Mouse (Mus musculus) brain, embryonic 18.5 days (tissue): ENCODE measurements at regions not wholly inside any gene's neighbourhood (a gene's known extent, or its start where the extent isn't known, plus 50 kb on each side); places are given as distances from the start of the nearest gene placed in this dataset.

Source experiments
- DNase-seq: peaks from one replicate; pipeline ENCODE4 v3.0.0-alpha.2; 2012; ENCODE audit warnings: low read depth, low spot score

DNA sequence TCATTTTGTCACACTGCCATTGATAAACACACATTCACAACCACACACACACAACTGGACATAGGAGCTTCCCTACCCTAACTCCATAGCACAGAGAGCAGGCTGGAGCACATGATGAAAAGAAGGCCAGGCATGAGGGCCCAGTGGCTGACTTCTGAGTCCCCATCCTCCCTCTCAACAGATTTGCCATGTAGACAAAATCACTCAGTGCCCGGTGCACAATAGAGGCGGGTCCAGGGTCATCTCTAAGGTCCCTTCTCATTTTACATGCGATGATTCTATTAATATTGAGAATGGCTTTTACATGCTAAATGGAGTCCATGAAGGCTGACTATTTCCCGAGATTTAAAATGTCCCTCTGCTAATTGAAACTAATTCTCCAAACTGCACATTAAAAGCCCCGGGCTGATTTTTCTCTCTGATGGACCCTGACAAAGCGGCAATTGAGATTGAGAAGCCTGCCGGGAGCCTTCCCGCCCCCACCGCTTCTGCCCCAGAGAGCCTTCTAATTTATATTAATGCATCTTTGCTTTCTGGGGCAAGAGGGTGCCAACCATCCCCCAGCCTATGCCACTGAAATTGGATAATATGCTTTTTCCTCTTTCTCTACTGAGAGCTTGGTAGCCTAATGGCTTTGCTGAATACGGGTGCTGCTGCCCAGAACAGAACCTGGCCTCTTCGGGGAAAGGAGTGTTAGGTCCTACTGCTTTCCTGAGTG lies 252.7 kb upstream of the Dio3 start:
- no peak for DNase-seq

DNA sequence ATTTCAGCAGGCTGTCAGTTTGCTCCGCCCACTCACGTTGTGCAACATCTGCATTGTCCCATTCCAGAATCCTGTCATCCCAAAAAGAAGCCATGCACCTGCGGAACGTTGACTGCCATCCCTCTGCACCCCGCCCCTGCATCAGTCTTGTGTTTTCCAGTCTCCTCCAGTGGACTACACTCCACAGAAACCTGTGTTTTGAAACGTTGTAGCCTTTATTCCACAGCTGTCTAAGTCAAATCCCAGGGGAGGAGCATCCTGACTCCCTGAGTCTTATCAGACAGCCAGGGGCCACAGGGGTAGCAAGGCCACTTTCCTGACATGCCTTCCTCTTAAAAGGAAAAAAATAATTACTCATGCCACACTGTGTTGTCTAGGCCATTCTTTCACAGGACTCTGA lies 251.5 kb upstream of the Dio3 start:
- DNase-seq, result no peak

DNA sequence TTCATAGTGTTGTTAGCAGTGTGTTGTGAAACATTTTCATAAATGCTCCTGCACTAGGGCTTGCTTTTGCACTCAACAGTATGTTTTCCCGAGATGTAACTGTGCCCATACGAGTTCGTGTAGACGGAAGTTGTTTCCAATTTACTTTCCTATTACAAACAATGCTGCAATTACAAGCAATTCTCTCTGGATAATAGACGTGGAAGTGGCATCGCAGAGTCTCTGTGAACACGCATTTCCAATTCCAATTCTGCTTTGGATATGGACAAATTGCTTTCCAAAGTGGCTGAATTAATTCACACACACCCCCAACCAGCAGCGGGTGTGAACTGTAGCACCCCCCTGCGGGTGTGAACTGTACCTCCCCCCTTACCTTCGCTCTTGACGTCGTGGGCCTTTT lies 250.9 kb upstream of the Dio3 start:
- DNase-seq, result no peak

DNA sequence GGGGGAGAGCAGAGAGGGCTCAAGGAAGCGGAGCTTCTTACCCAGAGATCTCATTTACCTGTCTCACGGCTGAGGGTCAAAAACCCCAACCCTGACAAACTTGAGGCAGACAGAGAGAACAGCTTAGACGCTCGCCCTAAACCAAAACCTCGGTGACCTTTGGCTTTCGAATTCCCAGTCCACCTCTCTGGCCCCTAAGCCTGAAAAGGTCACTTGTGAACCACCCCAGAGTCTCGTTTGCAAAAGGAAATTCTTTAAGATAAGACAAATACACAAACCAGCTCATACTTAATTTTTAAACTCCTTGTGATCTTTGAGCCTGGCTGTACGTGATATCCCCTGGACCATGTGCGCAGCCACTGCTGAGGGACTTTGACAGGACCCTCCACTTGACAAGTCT lies 250.2 kb upstream of the Dio3 start:
- no peak for DNase-seq

DNA sequence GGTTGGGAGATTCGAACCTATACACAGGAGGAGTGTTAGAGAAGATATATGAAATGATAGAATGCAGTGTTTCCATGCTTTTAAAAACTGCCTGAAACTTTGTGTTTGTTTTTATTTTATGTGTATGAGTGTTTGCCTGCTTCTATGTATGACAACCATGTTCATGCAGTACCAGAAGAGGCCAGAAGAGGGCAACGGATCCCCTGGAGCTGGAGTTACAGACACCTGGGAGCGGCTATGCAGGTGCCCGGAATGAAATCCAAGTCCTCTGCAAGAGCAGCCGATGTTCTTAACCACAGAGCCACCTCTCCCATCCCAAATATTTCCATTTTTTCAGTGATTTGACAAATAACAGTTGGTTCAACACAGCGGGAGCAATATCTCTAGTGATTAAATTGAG lies 247.5 kb upstream of the Dio3 start:
- no peak for DNase-seq

DNA sequence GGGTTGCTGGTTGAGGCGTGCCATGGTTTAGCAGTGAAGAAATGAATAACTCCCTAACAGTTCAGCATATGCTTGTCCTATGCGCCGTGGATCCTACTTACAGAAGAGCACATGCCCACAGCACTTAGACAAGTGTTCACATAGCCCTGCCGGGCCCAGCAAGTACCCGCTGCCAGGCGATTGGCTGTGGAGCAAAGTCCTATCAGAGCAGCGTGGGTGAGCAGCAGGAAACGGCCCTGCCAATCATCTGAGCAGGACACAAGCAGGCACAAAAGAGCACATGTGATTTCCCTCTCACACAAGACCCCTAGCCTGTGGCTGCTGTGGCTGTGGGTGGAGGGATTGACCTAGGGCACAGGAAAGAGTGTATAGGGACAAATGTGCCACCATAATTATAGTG lies 243.7 kb upstream of the Dio3 start:
- DNase-seq, result no peak

DNA sequence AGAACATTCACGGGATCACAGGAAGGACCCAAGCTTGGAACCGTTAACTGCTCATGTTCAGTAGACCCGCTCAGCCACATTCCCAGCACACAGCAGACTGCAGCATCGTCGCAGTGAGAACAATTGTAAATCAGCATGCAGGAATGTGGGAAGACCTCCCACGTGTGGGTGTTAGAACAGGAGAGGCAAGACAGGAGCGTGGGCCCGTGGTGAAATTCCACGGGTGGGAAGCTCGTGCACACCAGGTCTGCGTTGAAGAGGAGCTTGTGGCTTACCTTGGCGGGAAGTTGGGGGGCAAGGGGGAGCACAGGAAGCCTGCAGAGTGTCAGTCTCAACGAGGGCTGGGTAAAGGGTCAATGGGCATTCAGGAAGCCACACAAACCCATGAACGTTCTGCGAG lies 238.2 kb upstream of the Dio3 start:
- DNase-seq, result no peak

DNA sequence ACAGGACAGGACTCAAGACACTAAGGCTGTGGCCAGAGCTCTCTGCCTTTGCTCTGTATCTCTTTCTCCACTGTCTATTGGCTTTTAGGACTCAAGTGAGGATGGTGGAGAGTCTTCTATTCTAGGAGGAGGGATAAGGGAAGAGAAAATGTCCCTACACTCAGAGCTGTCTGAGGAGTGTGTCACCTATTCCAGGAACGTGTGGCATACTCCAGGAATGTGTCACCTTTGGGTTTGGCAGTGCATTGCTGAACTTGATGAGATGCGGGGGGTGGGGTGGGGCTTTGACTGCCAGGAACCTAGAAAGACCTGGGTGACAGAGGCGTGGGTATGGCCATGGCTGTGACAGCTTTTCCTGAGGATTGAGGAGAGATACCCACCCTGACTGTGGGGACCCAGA lies 237.1 kb upstream of the Dio3 start:
- no peak for DNase-seq

DNA sequence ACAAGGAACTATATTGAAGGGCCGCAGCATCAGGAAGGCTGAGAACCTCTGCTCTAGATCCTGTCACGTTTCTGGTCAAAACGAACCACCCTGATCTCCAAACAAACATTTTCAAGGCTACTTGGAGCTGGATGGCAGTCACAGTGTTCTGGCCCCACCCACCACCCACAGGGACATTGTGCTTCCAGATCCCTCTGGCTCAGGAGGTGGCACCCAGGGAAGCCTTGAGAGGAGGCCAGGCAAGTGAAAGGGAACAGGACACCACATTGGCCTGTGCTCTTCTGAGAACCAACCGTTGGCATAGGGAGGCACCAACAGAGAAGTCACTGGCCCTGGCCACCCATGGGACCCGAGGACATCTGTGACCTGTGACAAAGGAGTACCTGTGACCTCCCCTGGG lies 234.6 kb upstream of the Dio3 start:
- no peak for DNase-seq

DNA sequence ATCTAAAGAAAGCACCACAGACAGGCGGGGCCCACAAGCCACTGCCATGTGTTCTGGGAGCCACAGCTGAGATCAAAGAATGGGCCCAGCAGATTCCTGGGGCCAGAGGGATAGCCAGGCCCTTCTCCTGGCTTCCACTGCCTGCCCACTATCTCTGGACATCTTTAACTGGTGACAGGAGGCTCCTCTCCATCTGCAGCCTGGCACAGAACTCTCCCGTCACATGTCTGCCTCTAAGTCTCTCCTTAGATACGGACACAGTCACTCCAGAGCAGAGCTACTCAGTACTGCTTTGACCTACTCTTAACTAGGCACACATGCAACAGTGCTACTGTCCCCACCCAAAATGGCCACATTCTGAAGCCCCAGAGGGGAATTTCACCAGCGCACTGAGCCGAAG lies 234.1 kb upstream of the Dio3 start:
- DNase-seq, result no peak

DNA sequence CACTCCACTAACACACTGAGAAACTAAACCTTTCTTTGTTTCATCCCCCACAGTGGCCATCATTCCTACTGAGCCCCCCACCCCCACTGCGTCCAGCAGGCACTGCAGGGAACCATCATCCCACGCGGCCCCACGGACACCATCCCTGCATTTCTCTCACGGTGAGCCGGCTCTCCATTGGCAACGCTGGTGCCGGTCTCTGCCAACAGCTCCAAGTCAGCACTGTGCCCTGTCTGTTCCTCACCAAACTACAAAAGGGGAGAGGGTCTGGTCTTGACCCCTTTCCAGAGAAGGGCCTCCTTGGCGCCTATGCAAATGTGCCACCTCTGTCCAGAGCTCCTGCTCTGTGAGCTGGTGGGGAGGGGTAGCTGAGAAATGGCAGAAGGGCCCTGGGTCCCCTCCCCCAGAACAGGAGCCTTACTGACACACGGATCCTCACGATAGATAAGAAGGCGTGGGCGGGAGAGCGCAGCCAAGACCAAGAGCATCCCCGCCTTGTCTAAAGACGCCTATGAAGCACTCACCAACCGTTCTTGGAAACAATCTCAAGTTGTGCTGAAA lies 233.0 kb upstream of the Dio3 start:
- no peak for DNase-seq

DNA sequence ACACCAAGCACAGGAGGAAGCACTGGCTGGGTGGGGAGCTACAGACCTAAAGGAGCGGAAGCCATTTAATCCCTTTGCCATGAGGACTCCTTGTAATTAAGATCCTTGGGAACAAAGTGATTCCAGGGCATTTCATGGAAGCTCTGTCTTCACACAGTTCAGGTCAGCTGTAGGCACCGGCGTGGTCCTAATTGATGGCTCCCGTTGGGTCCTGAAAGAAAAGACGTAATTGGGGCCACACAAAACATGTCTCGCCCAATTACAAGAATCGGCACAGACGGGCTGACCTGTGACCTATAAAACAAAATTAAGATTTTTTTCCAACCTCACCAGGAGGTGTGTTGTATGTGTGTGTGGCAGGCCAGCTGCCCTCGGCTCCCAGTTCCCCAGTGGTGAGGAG lies 232.3 kb upstream of the Dio3 start:
- no peak for DNase-seq

DNA sequence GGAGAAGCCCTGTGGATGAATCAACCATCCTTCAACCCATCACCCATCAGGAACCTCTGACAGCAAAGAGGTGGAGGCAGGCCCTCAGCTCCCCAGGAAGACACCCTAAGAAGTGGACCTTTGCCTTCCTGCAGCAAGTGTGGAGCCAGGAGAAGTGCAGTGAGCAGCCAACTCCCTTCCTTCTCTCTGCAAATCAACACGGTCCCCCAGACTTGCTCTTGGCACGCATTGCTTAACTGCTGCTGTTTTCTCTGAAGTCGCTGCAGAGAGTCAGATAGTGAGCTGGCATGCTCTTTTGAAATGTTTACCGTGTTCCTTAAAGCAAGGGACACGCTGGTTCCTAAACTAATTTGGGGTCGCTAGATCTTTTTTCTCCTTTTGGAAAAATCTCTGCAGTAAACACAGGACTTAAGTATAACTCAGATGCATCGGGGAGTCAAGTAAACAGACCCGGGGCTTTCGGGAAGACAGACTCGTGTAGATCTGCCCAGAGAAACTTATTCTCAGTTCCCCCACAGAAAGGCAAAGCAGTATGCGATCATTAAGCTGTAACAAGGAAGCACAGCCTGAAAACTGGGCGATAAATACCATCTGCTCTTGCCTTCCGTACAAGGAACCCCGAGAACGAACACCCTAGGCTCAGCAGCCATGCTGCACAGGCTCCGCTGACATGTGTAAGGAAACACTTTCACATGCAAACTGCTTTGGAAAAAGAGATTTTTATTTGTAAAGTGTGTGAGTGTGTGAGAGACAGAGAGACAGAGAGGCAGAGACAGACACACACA lies 231.2 kb upstream of the Dio3 start:
- DNase-seq, result no peak

DNA sequence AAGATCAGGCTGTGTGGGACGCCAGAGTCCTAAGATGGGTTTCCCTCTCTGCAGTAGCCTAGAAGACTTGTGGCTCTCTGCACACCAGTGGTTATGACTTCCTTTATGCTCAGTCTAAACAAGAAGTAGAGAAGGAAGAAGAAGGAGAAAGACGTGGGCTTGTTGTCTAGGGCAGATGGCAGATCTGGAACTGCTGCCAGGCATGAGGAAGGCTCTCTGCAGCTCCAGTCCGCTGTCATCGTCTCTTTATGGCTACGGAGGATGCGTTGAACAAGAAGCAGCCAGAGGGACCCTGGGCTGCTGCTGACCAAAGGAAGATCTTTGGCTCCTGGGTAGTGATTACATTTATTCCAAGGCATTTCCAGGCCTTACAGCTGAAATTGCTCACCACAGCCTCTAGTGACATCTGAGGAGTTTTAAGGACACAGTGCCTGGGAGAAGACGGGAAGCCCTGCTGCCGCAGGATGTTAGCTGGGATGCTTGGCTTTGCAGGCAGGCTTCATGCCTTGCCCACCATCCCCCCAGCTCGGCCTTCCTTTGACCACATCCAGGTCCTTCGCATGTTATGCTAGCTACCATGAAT lies 229.6 kb upstream of the Dio3 start:
- DNase-seq, result no peak

DNA sequence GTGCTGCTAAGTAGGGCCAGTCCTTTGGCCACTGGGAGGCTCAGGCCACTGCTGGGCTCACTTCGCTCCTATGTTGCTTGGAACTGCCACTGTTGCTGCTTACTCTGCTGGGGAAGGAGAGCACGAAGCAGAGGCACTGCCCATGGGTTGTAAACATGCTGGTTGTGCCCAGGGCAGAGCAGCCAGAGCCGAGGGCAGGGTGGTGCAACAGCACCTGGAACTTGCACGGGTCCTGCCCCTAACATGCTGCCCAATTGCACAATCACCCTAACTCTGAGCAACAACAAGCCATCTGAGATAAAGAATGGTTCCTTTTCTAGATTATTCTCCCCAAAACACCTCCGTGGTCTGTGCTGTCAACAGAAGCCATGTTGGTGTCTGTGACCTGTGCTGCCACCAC lies 219.5 kb upstream of the Dio3 start:
- DNase-seq, result no peak

DNA sequence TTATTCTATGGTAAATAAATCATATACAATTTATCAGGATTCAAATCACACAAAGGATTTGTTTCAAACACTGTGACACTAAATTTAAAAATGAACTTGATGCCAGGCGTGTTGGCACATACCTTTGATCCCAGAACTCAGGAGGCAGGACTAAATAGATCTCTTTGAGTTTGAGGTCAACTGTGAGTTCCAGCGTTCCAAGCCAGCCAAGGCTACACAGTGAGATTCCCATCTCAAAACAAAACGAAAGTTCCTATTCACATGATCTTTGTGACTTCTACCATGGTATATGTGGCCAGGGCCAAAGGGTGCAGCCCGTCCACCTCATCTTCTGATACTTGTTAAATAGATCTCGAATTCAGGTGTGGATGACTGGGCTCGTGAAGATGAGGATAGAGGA lies 216.9 kb upstream of the Dio3 start:
- no peak for DNase-seq

DNA sequence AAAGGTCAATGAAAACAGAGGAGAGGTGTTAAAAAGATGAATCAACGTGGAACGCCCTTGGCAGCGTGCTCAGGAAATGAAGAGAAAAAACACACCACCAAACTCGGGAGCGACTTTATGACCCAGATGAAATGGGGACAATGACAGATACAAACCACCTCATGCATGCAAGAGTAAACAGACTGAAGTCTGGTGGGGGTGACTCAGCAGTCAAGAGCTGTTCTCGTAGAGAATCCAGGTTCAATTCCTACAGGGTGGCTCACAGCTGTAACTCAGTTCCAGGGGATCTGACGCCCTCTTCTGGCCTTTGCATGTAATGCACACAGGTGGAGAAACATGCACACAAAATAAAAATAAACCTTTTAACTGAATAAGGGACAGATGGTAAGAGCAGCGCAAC lies 215.9 kb upstream of the Dio3 start:
- DNase-seq, result no peak

DNA sequence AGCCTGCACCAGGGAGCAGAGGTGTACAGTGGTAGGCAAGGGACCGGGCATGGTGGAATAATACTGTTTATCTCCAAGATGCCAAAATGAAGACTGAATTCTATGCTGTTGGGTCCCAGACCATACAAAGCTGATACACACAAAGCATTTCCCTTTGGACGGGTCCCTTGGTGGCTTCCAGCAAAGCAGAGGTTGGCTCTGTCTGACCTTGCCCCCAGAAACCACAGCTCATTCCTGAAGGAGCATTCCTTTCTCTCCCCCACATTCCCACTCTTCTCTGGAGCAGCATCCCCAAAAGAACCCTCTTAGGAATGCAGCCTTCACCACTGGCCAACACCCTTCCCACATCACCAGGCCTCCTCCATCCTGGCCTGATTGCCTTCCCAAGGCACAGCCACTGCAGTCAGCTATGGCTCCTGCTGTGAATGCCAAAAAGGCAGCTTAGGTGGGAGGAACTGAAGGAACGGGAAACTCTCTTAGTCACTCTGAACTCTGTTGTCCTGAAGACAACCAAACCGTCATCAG lies 212.4 kb upstream of the Dio3 start:
- no peak for DNase-seq

DNA sequence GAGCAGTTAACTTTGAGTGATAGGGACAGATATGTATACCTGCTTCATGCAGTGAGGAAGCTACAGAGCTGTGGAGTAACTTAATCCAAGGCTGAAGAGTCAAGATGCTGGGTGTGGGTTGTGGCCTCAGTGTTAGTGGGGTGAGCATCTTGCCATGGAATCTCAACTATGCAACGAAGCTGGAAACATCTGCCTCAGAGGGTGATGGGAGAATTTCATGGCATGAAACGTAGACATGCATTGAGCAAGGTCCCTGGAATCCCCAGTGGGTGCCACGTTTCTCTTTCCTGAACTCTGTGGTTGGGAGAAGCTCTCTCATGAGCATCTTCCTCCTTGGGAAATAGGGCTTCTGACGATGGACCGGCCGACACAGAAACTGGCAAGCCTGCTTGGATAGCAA lies 208.4 kb upstream of the Dio3 start:
- no peak for DNase-seq

DNA sequence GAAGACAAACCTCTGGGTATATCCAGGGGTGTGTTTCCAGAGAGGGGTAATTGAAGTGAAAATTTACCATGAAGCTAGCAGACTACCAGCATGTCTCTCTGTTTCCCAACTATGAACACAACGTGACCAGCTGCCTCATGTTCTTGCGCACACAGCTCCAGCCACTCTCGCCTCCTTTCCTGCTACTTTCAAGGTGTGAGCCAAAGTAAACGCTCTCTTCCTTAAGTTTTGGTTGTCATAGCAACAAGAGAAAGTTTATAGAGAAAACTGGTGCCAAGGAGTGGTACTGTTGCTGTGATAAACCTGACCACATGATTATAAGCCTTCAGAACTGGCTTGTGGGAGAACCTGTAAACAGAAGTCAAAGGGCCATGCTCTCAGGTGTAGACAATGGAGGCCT lies 207.0 kb upstream of the Dio3 start:
- DNase-seq, result no peak

DNA sequence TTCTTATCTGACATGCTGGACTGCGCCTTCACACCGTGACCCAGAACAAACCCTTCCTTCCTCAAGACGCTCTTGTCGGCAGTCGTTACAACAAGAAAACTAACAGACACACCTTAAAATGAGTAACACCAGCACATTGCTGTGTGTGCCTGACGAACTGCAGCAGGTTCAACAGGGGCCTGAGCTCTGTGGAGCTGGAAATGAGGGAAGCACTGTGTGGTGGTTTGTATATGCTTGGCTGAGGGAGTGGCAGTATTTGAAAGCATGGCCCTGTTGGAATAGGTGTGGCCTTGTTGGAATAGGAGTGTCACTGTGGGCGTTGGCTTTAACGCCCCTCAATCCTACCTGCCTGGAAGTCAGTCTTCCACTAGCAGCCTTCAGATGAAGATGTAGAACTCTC lies 203.9 kb upstream of the Dio3 start:
- DNase-seq, result no peak

DNA sequence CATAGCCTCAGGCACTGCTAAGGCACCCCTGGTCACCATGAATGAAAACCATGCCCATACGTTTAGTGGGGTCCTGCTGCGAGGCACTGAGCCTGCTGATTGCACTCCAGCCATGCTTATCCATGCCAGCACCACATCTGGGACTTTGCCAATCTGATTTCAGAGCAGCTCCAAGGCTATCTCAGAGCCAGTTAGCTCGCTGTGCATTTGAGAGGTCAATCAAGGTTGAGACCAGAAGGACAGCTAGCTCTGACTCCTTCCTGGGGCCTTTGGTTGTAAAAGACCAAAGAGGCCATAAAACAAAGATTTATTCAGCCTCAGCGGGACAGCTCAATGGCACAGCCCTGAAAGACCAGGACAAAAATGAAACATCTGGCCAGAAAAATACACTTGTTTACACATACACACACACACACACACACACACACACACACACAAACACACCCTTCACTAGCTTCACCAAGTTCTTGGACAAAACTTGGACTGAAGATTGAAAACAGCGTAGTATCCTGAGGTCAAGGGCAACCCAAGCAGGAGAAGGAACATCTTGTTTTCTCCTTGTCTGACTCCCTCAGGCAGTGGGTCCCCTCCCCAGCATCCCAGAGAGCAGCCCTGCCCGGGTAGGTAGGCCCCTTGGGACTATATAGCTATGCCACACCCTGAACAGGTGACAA lies 201.5 kb upstream of the Dio3 start:
- no peak for DNase-seq
